Mouse (Mus musculus): ENCODE data around the gene Itpr1. TPM values are rescaled to one million over a fixed set of nuclear protein-coding genes. Genes with fewer than 3 reads are reported as not detected.

Itpr1 gene
- polyA plus RNA-seq, 1 experiment from 2014 or later = 4.0 TPM

GRCm38 (mm10) chr6:108259671-108260070, 46.8 kb downstream of the Itpr1 start:
- no peak for DNase-seq (ENCODE audit: low spot score)
- Histone ChIP-seq H3K9ac (ENCODE audit: low read length) (no peak overlapping the region), H3K4me2 (replicated peaks; ENCODE audit: low read depth) (no peak overlapping the region), H3K27me3 (ENCODE audit: control insufficient read depth, insufficient read depth, low read length) (no peaks in the 10 kb centered on the region), H3K27ac (replicated peaks) (no peak overlapping the region), H3K4me3 (ENCODE audit: low read depth, low read length) (no peak overlapping the region), H3K4me1 (replicated peaks; ENCODE audit: control insufficient read depth, insufficient read depth) (no peaks in the 10 kb centered on the region), H3K9me3 (ENCODE audit: control insufficient read depth, low read length) (no peaks in the 10 kb centered on the region), H3K36me3 (ENCODE audit: control insufficient read depth, insufficient read depth, low read length) (no peaks in the 10 kb centered on the region)
- TF ChIP-seq CTCF (IDR thresholded peaks at IDR 0.05; ENCODE audit: low read depth) (no peak), EP300 (optimal IDR thresholded peaks at IDR 0.05) (no peak)
- 52% methylated on average over 2 of the region's 2 CpGs for WGBS
- ATAC-seq (ENCODE audit: low FRiP score, low TSS enrichment) = no peak

- Histone ChIP-seq H3K36me3 (ENCODE audit: control insufficient read depth, insufficient read depth, low read length) (no peaks in the 10 kb centered on the region), H3K4me1 (replicated peaks; ENCODE audit: control insufficient read depth, insufficient read depth) (no peaks in the 10 kb centered on the region), H3K9ac (ENCODE audit: low read length) (no peak overlapping the region), H3K4me2 (replicated peaks; ENCODE audit: low read depth) (no peak overlapping the region), H3K9me3 (ENCODE audit: control insufficient read depth, low read length) (no peaks in the 10 kb centered on the region), H3K27me3 (ENCODE audit: control insufficient read depth, insufficient read depth, low read length) (no peaks in the 10 kb centered on the region), H3K27ac (replicated peaks) (no peak overlapping the region), H3K4me3 (ENCODE audit: low read depth, low read length) (no peak overlapping the region)
- WGBS = 87% methylated on average over 3 of the region's 3 CpGs
- TF ChIP-seq EP300 (optimal IDR thresholded peaks at IDR 0.05) (no peak), CTCF (IDR thresholded peaks at IDR 0.05; ENCODE audit: low read depth) (no peak)
- ATAC-seq (ENCODE audit: low FRiP score, low TSS enrichment) = no peak
- DNase-seq (ENCODE audit: low spot score) = no peak
Observed at GRCm38 (mm10) chr6:108261506-108261905, 48.6 kb downstream of the Itpr1 start.

GRCm38 (mm10) chr6:108264164-108264563, 51.3 kb downstream of the Itpr1 start:
- no peak overlapping the region for H3K27ac ChIP-seq (replicated peaks)
- no peaks in the 10 kb centered on the region for H3K27me3 ChIP-seq (ENCODE audit: control insufficient read depth, insufficient read depth, low read length)
- H3K4me3 ChIP-seq (ENCODE audit: low read depth, low read length) = no peak overlapping the region
- DNase-seq (ENCODE audit: low spot score) (no peak), ATAC-seq (ENCODE audit: low FRiP score, low TSS enrichment) (no peak)
- TF ChIP-seq CTCF (IDR thresholded peaks at IDR 0.05; ENCODE audit: low read depth) = no peak
- no peak for TF ChIP-seq EP300 (optimal IDR thresholded peaks at IDR 0.05)
- 78% methylated on average over 3 of the region's 3 CpGs for WGBS
- no peaks in the 10 kb centered on the region for H3K9me3 ChIP-seq (ENCODE audit: control insufficient read depth, low read length)
- H3K4me2 ChIP-seq (replicated peaks; ENCODE audit: low read depth) = no peak overlapping the region
- H3K4me1 ChIP-seq (replicated peaks; ENCODE audit: control insufficient read depth, insufficient read depth) = no peaks in the 10 kb centered on the region
- no peaks in the 10 kb centered on the region for H3K36me3 ChIP-seq (ENCODE audit: control insufficient read depth, insufficient read depth, low read length)
- no peak overlapping the region for H3K9ac ChIP-seq (ENCODE audit: low read length)

- Histone ChIP-seq H3K4me2 (replicated peaks; ENCODE audit: low read depth) (no peak overlapping the region), H3K27ac (replicated peaks) (no peak overlapping the region)
- WGBS = 83% methylated on average over 7 of the region's 7 CpGs
Observed at GRCm38 (mm10) chr6:108273451-108273850, 60.6 kb downstream of the Itpr1 start.

GRCm38 (mm10) chr6:108274364-108275084, 61.6 kb downstream of the Itpr1 start:
- H3K27ac ChIP-seq (replicated peaks) = 0 out of 2 replicates have a peak overlapping the region, but pooled peaks have one; percentile 18
- DNase-seq (ENCODE audit: low spot score) = no peak
- no peak overlapping the region for H3K9ac ChIP-seq (ENCODE audit: low read length)
- no peaks in the 10 kb centered on the region for H3K9me3 ChIP-seq (ENCODE audit: control insufficient read depth, low read length)
- H3K4me3 ChIP-seq (ENCODE audit: low read depth, low read length) = no peak overlapping the region
- no peaks in the 10 kb centered on the region for H3K4me1 ChIP-seq (replicated peaks; ENCODE audit: control insufficient read depth, insufficient read depth)
- ATAC-seq (ENCODE audit: low FRiP score, low TSS enrichment) = no peak
- TF ChIP-seq CTCF (IDR thresholded peaks at IDR 0.05; ENCODE audit: low read depth) (no peak), EP300 (optimal IDR thresholded peaks at IDR 0.05) (no peak)
- no peaks in the 10 kb centered on the region for H3K36me3 ChIP-seq (ENCODE audit: control insufficient read depth, insufficient read depth, low read length)
- H3K27me3 ChIP-seq (ENCODE audit: control insufficient read depth, insufficient read depth, low read length) = no peaks in the 10 kb centered on the region
- WGBS = 54% methylated on average over 10 of the region's 10 CpGs
- H3K4me2 ChIP-seq (replicated peaks; ENCODE audit: low read depth) = no peak overlapping the region

More at GRCm38 (mm10) chr6:108273451-108273850, 60.6 kb downstream of the Itpr1 start:
- no peak for TF ChIP-seq CTCF (IDR thresholded peaks at IDR 0.05; ENCODE audit: low read depth)
- TF ChIP-seq EP300 (optimal IDR thresholded peaks at IDR 0.05) = no peak
- Histone ChIP-seq H3K4me1 (replicated peaks; ENCODE audit: control insufficient read depth, insufficient read depth) (no peaks in the 10 kb centered on the region), H3K9me3 (ENCODE audit: control insufficient read depth, low read length) (no peaks in the 10 kb centered on the region), H3K4me3 (ENCODE audit: low read depth, low read length) (no peak overlapping the region), H3K9ac (ENCODE audit: low read length) (no peak overlapping the region), H3K36me3 (ENCODE audit: control insufficient read depth, insufficient read depth, low read length) (no peaks in the 10 kb centered on the region), H3K27me3 (ENCODE audit: control insufficient read depth, insufficient read depth, low read length) (no peaks in the 10 kb centered on the region)
- ATAC-seq (ENCODE audit: low FRiP score, low TSS enrichment) (no peak), DNase-seq (ENCODE audit: low spot score) (no peak)

GRCm38 (mm10) chr6:108276880-108277507, 64.1 kb downstream of the Itpr1 start:
- H3K4me3 ChIP-seq (ENCODE audit: low read depth, low read length) = no peak overlapping the region
- H3K27me3 ChIP-seq (ENCODE audit: control insufficient read depth, insufficient read depth, low read length) = no peaks in the 10 kb centered on the region
- WGBS = 80% methylated on average over 12 of the region's 12 CpGs
- H3K27ac ChIP-seq (replicated peaks) = no peak overlapping the region
- no peak for ATAC-seq (ENCODE audit: low FRiP score, low TSS enrichment)
- H3K4me1 ChIP-seq (replicated peaks; ENCODE audit: control insufficient read depth, insufficient read depth) = no peaks in the 10 kb centered on the region
- no peaks in the 10 kb centered on the region for H3K36me3 ChIP-seq (ENCODE audit: control insufficient read depth, insufficient read depth, low read length)
- TF ChIP-seq CTCF (IDR thresholded peaks at IDR 0.05; ENCODE audit: low read depth) = no peak
- no peak for TF ChIP-seq EP300 (optimal IDR thresholded peaks at IDR 0.05)
- no peaks in the 10 kb centered on the region for H3K9me3 ChIP-seq (ENCODE audit: control insufficient read depth, low read length)
- H3K4me2 ChIP-seq (replicated peaks; ENCODE audit: low read depth) = no peak overlapping the region
- H3K9ac ChIP-seq (ENCODE audit: low read length) = no peak overlapping the region
- DNase-seq (ENCODE audit: low spot score) = no peak
